Mouse (Mus musculus) liver, embryonic 13.5 days (tissue): ENCODE measurements at regions not wholly inside any gene's neighbourhood (a gene's known extent, or its start where the extent isn't known, plus 50 kb on each side); places are given as distances from the start of the nearest gene placed in this dataset.

Source experiments
- ATAC-seq: fragments of 200-750 bp; cut with Nextera tagmentation; 2 replicates; pipeline ENCODE4 v1.8.0; 2017; ENCODE audit warnings: low read depth, mild to moderate bottlenecking, moderate number of reproducible peaks, moderate library complexity
- DNase-seq: peaks from one replicate; pipeline ENCODE4 v3.0.0; 2022
- H3K27ac ChIP-seq: fragments of 300-500 bp; sonication (generic); 2 replicates; pipeline ENCODE4 v1.5.1; 2015; ENCODE audit warnings: moderate library complexity, mild to moderate bottlenecking, inconsistent platforms
- H3K27me3 ChIP-seq: fragments of 300-500 bp; sonication (generic); 2 replicates; pipeline ENCODE4 v1.6.1; 2015; ENCODE audit warnings: mild to moderate bottlenecking, inconsistent platforms
- H3K36me3 ChIP-seq: fragments of 300-500 bp; sonication (generic); 2 replicates; pipeline ENCODE4 v1.6.1; 2015; ENCODE audit warnings: mild to moderate bottlenecking, inconsistent platforms
- H3K4me1 ChIP-seq: fragments of 300-500 bp; sonication (generic); replicated peaks from 2 replicates; pipeline ENCODE4 v1.6.1; 2015; ENCODE audit warnings: inconsistent platforms
- H3K4me2 ChIP-seq: fragments of 300-500 bp; sonication (generic); 2 replicates; pipeline ENCODE4 v1.6.1; 2015; ENCODE audit warnings: inconsistent platforms, mild to moderate bottlenecking, moderate library complexity
- H3K4me3 ChIP-seq: fragments of 300-500 bp; sonication (generic); replicated peaks from 2 replicates; pipeline ENCODE4 v1.5.1; 2015; ENCODE audit warnings: mild to moderate bottlenecking, inconsistent platforms
- H3K9ac ChIP-seq: fragments of 300-500 bp; sonication (generic); 2 replicates; pipeline ENCODE4 v1.6.1; 2015; ENCODE audit warnings: mild to moderate bottlenecking, inconsistent platforms
- H3K9me3 ChIP-seq: fragments of 300-500 bp; sonication (generic); replicated peaks from 2 replicates; pipeline ENCODE4 v1.6.1; 2016; ENCODE audit warnings: inconsistent platforms
- WGBS: fragments of 180-500 bp; shearing (Covaris S2); methylation state at CpG from one replicate; pipeline ENCODE4 v1.1.7; 2015; ENCODE audit not compliant: insufficient replicate concordance; 5-methylcytosine and 5-hydroxymethylcytosine counted together

DNA sequence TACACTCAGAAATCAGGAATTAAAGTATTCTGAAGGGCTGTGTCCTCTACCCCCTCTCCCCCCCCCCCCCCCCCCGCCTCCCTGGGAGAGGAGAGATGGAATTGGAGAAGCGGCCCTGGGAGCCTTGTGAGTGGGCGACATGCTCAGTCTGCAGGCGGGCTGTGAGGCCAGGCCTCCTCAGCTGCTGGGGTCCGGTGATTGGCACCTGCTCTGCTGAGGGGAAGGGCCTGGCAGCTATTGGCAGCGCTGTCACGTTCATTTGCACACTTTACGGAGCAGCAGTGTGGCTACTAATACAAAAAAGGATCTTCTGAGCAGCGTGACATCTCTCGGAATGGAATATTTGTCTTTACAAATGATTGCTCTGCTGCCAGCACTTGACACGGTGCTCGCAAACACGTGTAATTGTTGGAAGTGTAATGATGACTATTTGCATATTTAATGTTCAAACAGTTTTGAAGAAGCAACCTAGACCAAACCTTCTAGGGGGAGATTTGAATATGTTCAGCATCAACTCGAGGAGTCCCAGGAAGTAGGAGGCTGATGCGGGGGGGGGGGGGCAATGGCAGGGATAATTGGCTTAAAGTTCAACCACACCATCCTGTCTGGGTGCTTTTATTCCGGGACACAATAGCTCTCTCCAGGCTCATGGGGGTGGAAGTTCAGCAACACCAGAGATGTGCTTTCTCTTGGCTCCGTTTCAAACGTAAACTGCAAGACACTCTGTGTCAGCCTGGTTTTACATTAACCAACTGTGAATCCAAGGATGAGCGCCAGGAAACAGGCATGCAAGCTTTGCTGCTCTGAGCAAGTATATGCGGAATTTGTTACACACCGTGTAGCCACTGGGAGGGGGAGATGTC, 352.5 kb downstream of the Tmem182 start:
- H3K4me1 ChIP-seq = no peaks in the 10 kb centered on the region
- WGBS = 68% methylated on average over 20 of the region's 21 CpGs
- DNase-seq = no peak
- ATAC-seq = no peak
- no peaks in the 10 kb centered on the region for H3K27me3 ChIP-seq
- H3K4me3 ChIP-seq = no peak overlapping the region
- H3K36me3 ChIP-seq = no peaks in the 10 kb centered on the region
- H3K4me2 ChIP-seq = no peak overlapping the region
- H3K27ac ChIP-seq = no peak overlapping the region
- no peak overlapping the region for H3K9ac ChIP-seq
- H3K9me3 ChIP-seq = no peaks in the 10 kb centered on the region

DNA sequence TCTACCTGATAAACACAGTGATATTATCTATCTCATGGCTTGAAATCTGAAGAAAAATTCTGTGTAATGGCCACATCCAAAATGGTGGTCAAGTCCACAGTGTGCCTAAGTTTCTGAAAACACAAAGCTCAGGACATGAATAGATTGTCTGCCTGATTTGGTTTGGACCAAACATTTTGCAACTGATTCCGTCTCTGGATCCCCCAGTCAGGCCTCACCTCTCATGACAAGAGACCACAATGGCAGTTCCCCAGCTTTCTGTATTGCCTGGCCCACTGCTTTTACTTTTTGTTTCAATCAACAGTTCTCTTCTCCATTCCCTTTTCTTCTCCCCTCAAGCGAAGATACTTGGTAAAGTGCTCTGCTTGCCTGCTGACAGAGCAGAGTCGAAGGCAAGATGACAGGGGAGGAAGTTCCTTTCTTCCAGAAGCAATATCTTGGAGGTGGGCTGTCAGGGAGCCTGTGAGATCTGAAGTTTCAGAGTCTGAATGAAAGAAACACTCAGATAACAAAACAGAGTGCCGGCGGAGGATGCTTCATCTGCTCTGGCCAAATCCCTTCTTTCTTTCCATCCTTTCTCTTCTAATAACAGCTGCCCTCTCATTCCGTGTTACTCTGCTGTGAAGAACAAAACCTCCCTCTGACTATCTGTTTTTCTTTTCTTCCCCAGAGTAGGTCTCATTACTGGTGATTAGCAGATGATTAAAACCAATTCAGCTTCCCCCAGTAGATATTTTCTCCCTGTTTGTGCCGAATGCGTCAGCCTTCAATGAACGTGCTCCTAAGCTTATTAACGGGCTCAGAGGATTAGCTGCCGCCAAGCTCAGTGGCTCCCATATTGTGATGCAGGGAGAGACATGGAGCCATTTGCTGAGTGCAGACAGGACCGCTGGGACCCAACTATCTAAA, 360.7 kb downstream of the Tmem182 start:
- no peaks in the 10 kb centered on the region for H3K4me1 ChIP-seq
- H3K4me3 ChIP-seq = no peak overlapping the region
- no peak overlapping the region for H3K27ac ChIP-seq
- no peak for DNase-seq
- H3K9me3 ChIP-seq = no peaks in the 10 kb centered on the region
- WGBS = 42% methylated on average over 12 of the region's 12 CpGs
- H3K36me3 ChIP-seq = no peaks in the 10 kb centered on the region
- no peaks in the 10 kb centered on the region for H3K27me3 ChIP-seq
- no peak overlapping the region for H3K9ac ChIP-seq
- no peak overlapping the region for H3K4me2 ChIP-seq
- no peak for ATAC-seq

DNA sequence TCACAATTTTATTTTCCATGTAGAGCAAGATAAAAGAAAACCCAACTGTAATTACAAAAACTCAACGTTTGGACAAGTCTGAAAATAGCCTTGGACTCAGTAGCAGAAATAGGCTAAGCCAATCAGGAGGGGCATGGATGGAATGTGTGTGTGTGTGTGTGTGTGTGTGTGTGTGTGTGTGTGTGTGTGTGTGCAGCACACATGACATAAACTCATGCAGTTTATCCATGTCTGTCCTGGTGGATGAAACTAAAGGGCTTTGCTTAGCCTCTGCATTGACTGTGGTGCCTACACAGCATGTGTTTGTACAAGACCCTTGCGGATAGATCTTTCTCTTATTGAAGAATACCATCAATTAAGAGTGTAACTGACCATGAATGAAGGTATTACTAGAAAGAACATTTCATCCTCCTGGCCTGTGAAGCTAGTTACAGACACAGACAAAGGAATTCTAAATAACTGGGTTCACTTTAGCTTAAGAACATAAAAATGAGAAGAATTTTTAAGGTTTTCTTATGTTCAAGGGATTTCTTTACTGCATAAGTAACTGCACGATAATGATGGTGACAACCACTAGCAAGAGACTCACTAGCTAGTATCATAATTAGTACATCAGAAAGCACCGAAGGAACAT, 361.5 kb downstream of the Tmem182 start:
- no peak for DNase-seq
- ATAC-seq = no peak
- no peaks in the 10 kb centered on the region for H3K9me3 ChIP-seq
- WGBS = 60% methylated on average over 4 of the region's 4 CpGs
- H3K36me3 ChIP-seq = no peaks in the 10 kb centered on the region
- H3K9ac ChIP-seq = no peak overlapping the region
- H3K4me2 ChIP-seq = no peak overlapping the region
- no peak overlapping the region for H3K27ac ChIP-seq
- H3K4me1 ChIP-seq = no peaks in the 10 kb centered on the region
- no peaks in the 10 kb centered on the region for H3K27me3 ChIP-seq
- H3K4me3 ChIP-seq = no peak overlapping the region

DNA sequence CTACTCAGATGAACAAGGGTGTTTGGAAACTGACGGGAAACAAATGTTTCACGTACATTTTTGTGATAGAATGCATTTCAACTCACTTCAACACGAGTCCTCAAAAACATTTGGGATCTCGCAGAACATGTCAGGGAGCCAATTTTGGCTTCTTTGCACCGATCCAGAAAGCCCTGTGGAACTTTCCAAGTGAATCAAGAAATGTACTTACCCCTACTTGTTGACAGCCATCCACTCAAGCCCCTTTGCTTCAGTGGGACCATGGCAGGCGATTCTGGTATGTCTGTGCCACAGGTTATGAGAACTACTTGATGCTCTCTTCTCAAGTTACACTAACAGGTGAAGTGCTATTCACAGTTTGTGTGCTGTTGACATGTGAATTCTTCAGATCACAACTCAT, 381.6 kb downstream of the Tmem182 start:
- WGBS = 60% methylated on average over 6 of the region's 6 CpGs
- no peak overlapping the region for H3K4me2 ChIP-seq
- H3K27me3 ChIP-seq = no peaks in the 10 kb centered on the region
- no peak overlapping the region for H3K9ac ChIP-seq
- no peaks in the 10 kb centered on the region for H3K36me3 ChIP-seq
- H3K9me3 ChIP-seq = no peaks in the 10 kb centered on the region
- no peak overlapping the region for H3K4me3 ChIP-seq
- H3K4me1 ChIP-seq = no peaks in the 10 kb centered on the region
- H3K27ac ChIP-seq = no peak overlapping the region
- no peak for DNase-seq
- ATAC-seq = no peak

DNA sequence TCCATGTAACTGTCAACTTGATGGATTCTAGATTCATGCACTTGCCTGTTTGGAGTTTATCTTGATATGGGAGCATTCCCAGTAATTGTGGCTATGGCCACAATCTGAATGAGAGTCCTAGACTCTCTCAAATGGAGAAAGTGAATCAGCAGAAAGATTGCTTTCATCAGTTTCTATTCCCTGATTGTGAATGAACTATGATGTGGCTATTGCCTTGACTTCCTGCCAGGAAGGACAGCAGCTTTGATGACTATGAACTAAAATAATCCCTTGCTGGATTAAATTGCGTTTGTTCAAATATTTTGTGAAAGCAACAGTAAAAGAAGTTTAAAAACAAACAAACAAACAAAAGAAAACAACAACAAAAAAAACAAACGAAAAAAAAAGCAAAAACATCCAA, 407.5 kb downstream of the Tmem182 start:
- H3K27ac ChIP-seq = no peak overlapping the region
- H3K9ac ChIP-seq = no peak overlapping the region
- no peaks in the 10 kb centered on the region for H3K27me3 ChIP-seq
- 43% methylated on average over 2 of the region's 2 CpGs for WGBS
- ATAC-seq = no peak
- no peaks in the 10 kb centered on the region for H3K4me1 ChIP-seq
- no peak for DNase-seq
- H3K4me2 ChIP-seq = no peak overlapping the region
- H3K9me3 ChIP-seq = no peaks in the 10 kb centered on the region
- no peak overlapping the region for H3K4me3 ChIP-seq
- H3K36me3 ChIP-seq = no peaks in the 10 kb centered on the region

DNA sequence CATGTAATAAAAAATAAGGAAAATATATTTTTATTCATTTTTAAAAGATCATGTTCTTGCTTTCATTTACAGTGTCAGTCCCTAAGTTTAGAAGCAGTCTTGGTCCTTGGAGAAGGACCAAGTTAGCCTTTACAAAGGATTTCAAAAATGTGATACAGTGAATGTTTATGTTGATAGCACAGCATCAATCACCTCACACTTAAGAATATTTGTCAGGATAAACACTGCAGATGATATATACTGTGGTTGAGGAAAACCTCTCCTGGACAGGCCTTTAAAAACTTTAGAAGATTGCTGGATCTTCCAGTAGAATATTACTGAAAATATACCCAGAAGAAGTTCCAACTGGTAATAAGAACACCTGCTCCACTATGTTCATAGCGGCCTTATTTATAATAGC, 420.4 kb downstream of the Tmem182 start:
- Histone ChIP-seq H3K27ac (no peak overlapping the region), H3K9ac (no peak overlapping the region), H3K4me1 (no peaks in the 10 kb centered on the region), H3K4me3 (no peak overlapping the region), H3K4me2 (no peak overlapping the region), H3K9me3 (no peaks in the 10 kb centered on the region), H3K27me3 (no peaks in the 10 kb centered on the region), H3K36me3 (no peaks in the 10 kb centered on the region)
- ATAC-seq = no peak
- 74% methylated on average over 1 of the region's 1 CpGs for WGBS
- no peak for DNase-seq

DNA sequence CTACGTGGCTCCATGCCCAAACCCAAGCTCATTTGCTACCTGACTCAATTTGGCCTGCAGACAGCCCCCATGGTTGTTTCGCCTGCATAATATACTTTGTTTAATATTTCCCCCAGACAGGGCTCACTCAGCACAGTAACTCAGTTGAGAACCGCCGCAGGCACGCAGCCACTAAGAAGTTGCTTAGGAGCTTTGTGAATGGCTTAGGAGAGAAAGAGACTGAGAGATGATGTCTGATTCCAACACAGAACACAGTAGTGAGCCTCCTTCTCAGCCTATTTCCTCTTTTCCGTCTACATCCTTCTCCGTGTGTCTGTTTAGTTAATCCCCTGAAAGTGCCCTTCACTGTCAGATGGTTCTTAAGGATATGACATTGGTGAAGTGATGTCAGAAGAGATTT, 429.9 kb downstream of the Tmem182 start:
- no peak for ATAC-seq
- WGBS = 71% methylated on average over 7 of the region's 7 CpGs
- H3K4me2 ChIP-seq = no peak overlapping the region

DNA sequence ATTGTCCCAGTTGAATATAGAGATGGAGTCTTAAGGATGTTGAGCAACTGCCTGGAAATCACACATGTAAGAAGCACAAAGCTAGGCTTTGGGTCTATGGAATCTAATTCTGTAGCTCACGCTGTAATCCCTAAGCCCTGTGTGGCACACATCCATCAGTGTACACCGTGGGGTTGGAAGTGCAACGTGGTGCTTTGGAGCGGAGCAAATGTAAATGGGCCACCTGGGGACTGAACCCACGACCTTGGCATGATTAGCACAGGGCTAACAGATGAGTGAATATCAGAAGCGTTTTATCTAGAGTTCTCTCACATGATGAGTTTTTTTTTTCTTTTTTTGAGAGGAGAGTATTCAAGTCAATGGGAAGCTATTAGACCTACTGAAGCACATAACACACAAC, 437.6 kb downstream of the Tmem182 start:
- Histone ChIP-seq H3K36me3 (no peaks in the 10 kb centered on the region), H3K27ac (no peak overlapping the region), H3K9ac (no peak overlapping the region), H3K4me3 (no peak overlapping the region), H3K27me3 (no peaks in the 10 kb centered on the region), H3K4me2 (no peak overlapping the region), H3K9me3 (0 out of 2 replicates have a peak, but pooled peaks cover 5% of the 10 kb centered on the region), H3K4me1 (no peaks in the 10 kb centered on the region)
- ATAC-seq (no peak), DNase-seq (no peak)
- WGBS = 73% methylated on average over 6 of the region's 6 CpGs

More for the DNA sequence above, 429.9 kb downstream of the Tmem182 start:
- no peaks in the 10 kb centered on the region for H3K4me1 ChIP-seq
- no peak for DNase-seq
- no peaks in the 10 kb centered on the region for H3K36me3 ChIP-seq
- H3K27me3 ChIP-seq = no peaks in the 10 kb centered on the region
- 0 out of 2 replicates have a peak, but pooled peaks cover 3% of the 10 kb centered on the region for H3K9me3 ChIP-seq
- no peak overlapping the region for H3K27ac ChIP-seq
- no peak overlapping the region for H3K4me3 ChIP-seq
- H3K9ac ChIP-seq = no peak overlapping the region

DNA sequence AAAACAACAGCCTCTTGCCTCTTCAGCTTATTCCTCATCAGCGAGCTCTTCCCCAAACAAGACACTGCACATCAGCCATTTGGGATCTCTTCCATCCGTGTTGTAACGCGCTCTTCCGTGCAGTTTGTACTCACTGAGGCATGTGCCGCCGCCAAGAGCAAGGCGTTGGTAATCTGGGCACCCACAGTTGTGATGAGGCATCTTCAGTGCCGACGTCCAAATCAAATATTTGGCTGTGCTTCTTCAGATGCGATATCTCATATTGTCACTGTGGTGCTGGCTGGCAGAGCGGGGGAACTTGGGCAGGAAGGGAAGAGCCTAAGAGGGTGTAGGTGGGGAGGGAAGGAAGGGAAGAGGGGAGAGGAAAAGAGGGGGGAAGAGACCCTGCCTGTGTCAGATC, 439.2 kb downstream of the Tmem182 start:
- Histone ChIP-seq H3K27me3 (no peaks in the 10 kb centered on the region), H3K27ac (no peak overlapping the region), H3K4me3 (no peak overlapping the region), H3K9me3 (0 out of 2 replicates have a peak, but pooled peaks cover 5% of the 10 kb centered on the region), H3K4me1 (no peaks in the 10 kb centered on the region), H3K4me2 (no peak overlapping the region), H3K36me3 (no peaks in the 10 kb centered on the region), H3K9ac (no peak overlapping the region)
- WGBS = 81% methylated on average over 12 of the region's 12 CpGs
- DNase-seq (no peak), ATAC-seq (no peak)

DNA sequence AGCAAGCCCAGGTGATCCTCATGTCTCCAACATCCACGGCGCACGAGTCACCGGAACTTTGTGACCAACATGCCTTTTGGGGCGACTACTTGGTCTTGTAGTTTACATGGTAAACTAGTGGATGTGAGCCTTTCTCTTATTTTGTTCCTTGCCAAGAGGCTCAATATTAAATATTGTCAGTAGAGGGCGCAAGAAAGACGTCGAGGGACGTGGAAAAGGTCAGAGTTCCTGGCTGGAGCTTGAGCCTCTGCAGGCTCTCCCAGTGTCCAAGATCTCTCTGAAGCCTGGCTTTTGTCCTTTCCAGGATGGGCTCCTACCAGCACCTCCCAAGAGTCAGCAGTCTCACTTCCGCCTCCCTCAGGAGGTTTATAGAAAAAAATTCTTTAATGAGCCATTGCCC, 458.8 kb downstream of the Tmem182 start:
- WGBS = 31% methylated on average over 10 of the region's 10 CpGs
- no peaks in the 10 kb centered on the region for H3K9me3 ChIP-seq
- no peak overlapping the region for H3K4me3 ChIP-seq
- H3K4me1 ChIP-seq = no peaks in the 10 kb centered on the region
- DNase-seq = no peak
- H3K27ac ChIP-seq = no peak overlapping the region
- H3K4me2 ChIP-seq = no peak overlapping the region
- no peak for ATAC-seq
- H3K9ac ChIP-seq = no peak overlapping the region
- H3K27me3 ChIP-seq = no peaks in the 10 kb centered on the region
- H3K36me3 ChIP-seq = no peaks in the 10 kb centered on the region

DNA sequence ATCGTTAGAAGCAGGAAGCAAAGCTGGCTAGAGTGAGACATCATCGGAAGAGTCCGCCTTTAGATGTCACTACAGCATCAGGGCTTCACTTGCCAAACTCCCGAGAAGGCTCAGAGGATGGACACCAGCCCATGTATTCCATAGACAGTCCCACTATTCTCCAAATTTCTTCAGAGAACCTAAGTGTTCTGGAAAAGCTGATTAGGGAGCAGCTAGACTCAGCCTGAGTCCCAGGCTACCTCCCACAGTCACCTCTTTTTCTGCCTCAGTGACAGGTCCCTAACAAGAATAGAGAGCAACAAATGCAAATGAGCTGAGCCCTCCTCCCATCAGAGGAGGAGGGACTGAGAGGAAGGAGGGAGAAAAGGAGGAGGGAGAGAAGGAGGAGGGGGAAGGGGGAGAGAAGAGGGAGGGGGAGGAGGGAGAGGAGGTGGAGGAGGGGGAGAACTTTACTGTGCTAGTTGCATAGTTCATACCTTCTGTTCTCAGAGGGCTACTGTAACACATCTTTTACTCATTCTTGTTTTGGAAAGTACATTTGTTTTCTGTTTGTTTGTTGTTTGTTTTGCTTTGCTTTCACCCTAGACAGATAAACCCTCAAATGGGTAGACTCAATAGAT, 465.8 kb downstream of the Tmem182 start:
- H3K4me1 ChIP-seq = no peaks in the 10 kb centered on the region
- no peaks in the 10 kb centered on the region for H3K36me3 ChIP-seq
- DNase-seq (no peak), ATAC-seq (no peak)
- no peak overlapping the region for H3K4me3 ChIP-seq
- no peaks in the 10 kb centered on the region for H3K9me3 ChIP-seq
- H3K27me3 ChIP-seq = no peaks in the 10 kb centered on the region
- no peak overlapping the region for H3K27ac ChIP-seq
- H3K4me2 ChIP-seq = no peak overlapping the region
- H3K9ac ChIP-seq = no peak overlapping the region
- WGBS = 20% methylated on average over 4 of the region's 4 CpGs
